ENCODE assay signal across 11 mouse cellular contexts in the genomic region with DNA sequence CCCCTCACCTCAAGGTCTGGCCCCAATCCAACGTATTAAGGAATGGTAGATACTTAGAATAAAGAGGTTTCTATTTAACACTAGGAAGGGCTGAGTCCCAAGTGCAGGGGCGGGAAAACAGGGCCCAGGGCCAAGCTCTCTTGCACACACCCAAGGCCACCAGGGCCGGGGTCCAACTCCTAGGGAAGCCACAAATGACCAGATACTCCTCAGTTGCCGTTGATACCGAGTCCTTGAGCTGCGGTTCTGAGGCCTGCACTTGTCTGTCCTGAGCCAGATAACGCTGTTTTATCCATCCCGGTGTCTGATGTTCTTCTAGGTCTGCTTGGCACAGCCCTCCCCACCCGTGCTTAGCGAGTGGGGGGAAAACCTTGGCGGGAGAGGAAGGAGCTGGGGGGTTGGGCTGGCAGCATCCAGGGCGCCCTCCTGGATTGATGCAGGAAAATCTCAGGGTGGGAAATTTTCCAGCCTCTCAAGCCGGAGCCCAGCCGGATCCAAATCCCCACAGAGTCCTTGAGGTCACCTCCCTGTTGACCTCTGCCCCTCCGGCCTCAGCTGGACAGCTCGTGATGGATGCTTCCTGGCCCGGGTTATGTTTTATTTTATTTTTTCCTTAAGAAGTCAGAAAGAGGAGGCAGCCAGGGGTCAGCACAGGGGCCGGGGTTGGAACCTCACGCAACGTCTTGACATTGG. TPM values are rescaled to one million over a fixed set of nuclear protein-coding genes. Genes with fewer than 3 reads are reported as not detected.
A peak's percentile ranks its signal among the peaks of the same experiment; 100 is the strongest.
DNase-seq lines count a peak whose midpoint lies in the region; ATAC-seq and TF ChIP-seq lines count a peak whose summit lies in the region.
"Had no signal": no experiment of that assay in that cellular context is flagged by ENCODE, and none has a peak within 500 bp of the region (broad histone marks: within the 10 kb centered on the region; RNA-seq: fewer than 3 reads in every experiment).

No protein-coding gene starts in this region.

- DNase-seq in heart, postnatal 4 days, result peak; percentile 45
- peak; percentile 92 for DNase-seq in adrenal gland, adult 2 months
- DNase-seq in kidney, adult 2 months, result peak; percentile 94
- peak; percentile 52 for DNase-seq in lung, postnatal 36 days
- DNase-seq in frontal cortex, postnatal 25 days (ENCODE audit: low spot score in 2 of 2), result no peak
- DNase-seq in spleen, postnatal 36 days (ENCODE audit: low spot score in 2 of 2), result no peak
- no peak for DNase-seq in T-cell, adult 2 months (ENCODE audit: low spot score)
- DNase-seq: right cerebral cortex, postnatal 25 days had no signal

- H3K9me3 ChIP-seq in heart, embryonic 11.5 days (replicated peaks; ENCODE audit: control insufficient read depth, low read length), result no peaks in the 10 kb centered on the region

- no peak for ATAC-seq in heart, embryonic 11.5 days (replicated peaks; ENCODE audit: insufficient number of reproducible peaks, low FRiP score, low TSS enrichment)
- ATAC-seq: hindbrain, postnatal 0 days had no signal

- H3K9ac ChIP-seq in heart, embryonic 11.5 days (ENCODE audit: low read depth, low read length), result no peak overlapping the region

- WGBS in heart, embryonic 11.5 days (ENCODE audit: insufficient replicate concordance), result 54% methylated on average over 20 of the region's 20 CpGs
- WGBS in kidney, adult 2 months, result 44% methylated on average over 20 of the region's 20 CpGs

- no peak for TF ChIP-seq POLR2A in kidney, adult 2 months (IDR thresholded peaks at IDR 0.05; ENCODE audit: low read depth, low read length)

- peaks cover 19% of the 10 kb centered on the region for H3K27me3 ChIP-seq in heart, embryonic 11.5 days (ENCODE audit: control insufficient read depth, insufficient read depth, low read length)
- no peaks in the 10 kb centered on the region for H3K27me3 ChIP-seq in kidney, adult 2 months (replicated peaks; ENCODE audit: control insufficient read depth, insufficient read depth, low read length)

- H3K4me2 ChIP-seq in heart, embryonic 11.5 days, result no peak overlapping the region

- H3K36me3 ChIP-seq in heart, embryonic 11.5 days (ENCODE audit: control insufficient read depth, insufficient read depth, low read length), result no peaks in the 10 kb centered on the region; the same call in 1 of the 2 replicates
- H3K36me3 ChIP-seq in kidney, adult 2 months (ENCODE audit: control insufficient read depth, insufficient read depth, low read length), result no peaks in the 10 kb centered on the region

- H3K4me3 ChIP-seq in heart, embryonic 11.5 days (ENCODE audit: low read depth, low read length), result no peak overlapping the region
- no peak overlapping the region for H3K4me3 ChIP-seq in kidney, adult 2 months (ENCODE audit: insufficient read depth, low read depth, low read length)

- no peak overlapping the region for H3K27ac ChIP-seq in heart, embryonic 11.5 days (ENCODE audit: low read depth, low read length)
- H3K27ac ChIP-seq in kidney, adult 2 months (ENCODE audit: insufficient read depth, low read depth, low read length), result peak overlapping the region; percentile 77
- H3K27ac ChIP-seq: hindbrain, postnatal 0 days had no signal

- no peak for TF ChIP-seq CTCF in kidney, adult 2 months (conservative IDR thresholded peaks at IDR 0.05; ENCODE audit: insufficient read depth, insufficient read length, low read depth, low read length)

- 0 out of 2 replicates have a peak, but pooled peaks cover 3% of the 10 kb centered on the region for H3K4me1 ChIP-seq in heart, embryonic 11.5 days (ENCODE audit: control insufficient read depth, insufficient read depth, low read length)
- 0 out of 2 replicates have a peak, but pooled peaks cover 6% of the 10 kb centered on the region for H3K4me1 ChIP-seq in kidney, adult 2 months (ENCODE audit: control insufficient read depth, insufficient read depth, low read length)

RNA-seq across cellular contexts. Expression of a gene that starts 12.5 kb away (rescaled TPM):
- 1 to 10 TPM; 2.0 to 2.5 TPM for total RNA-seq in heart, postnatal 4 days (2021)
- polyA plus RNA-seq in heart, embryonic 11.5 days (2014; fragmentation: Nextera tagmentation; extraction: Ambion mirVana), result 1.2 TPM in 2 replicates
- 10 to 100 TPM in 1 of 2 experiments, 1 to 10 TPM in 1; 9.8 to 13.2 TPM for total RNA-seq in adrenal gland, adult 2 months (2021)
- polyA plus RNA-seq in adrenal gland, adult 2 months (2012; rRNA removed), result 31.9 and 37.2 TPM in 2 replicates
- polyA plus RNA-seq in kidney, adult 2 months (2012; rRNA removed), result 8.6 and 10.3 TPM in 2 replicates

RNA-seq across cellular contexts. Expression of a gene that starts 12.5 kb away (rescaled TPM):
- total RNA-seq in heart, postnatal 4 days (2021), result 10 to 100 TPM; 45.8 to 46.8 TPM
- 77.0 and 79.0 TPM in 2 replicates for polyA plus RNA-seq in heart, embryonic 11.5 days (2014; fragmentation: Nextera tagmentation; extraction: Ambion mirVana)
- 10 to 100 TPM; 70.2 to 81.4 TPM for total RNA-seq in adrenal gland, adult 2 months (2021)
- polyA plus RNA-seq in adrenal gland, adult 2 months (2012; rRNA removed), result 253 and 254 TPM in 2 replicates
- 62.3 and 74.6 TPM in 2 replicates for polyA plus RNA-seq in kidney, adult 2 months (2012; rRNA removed)

RNA-seq across cellular contexts. Expression of a gene that starts 22.0 kb away (rescaled TPM):
- total RNA-seq in heart, postnatal 4 days (2021), result not detected
- 0.15 TPM in 1 of 2 replicates, not detected in the other for polyA plus RNA-seq in heart, embryonic 11.5 days (2014; fragmentation: Nextera tagmentation; extraction: Ambion mirVana)
- under 1 TPM in 1 of 2 experiments, not detected in 1; 0.14 TPM for total RNA-seq in adrenal gland, adult 2 months (2021)
- 0.38 and 0.64 TPM in 2 replicates for polyA plus RNA-seq in adrenal gland, adult 2 months (2012; rRNA removed)
- 0.11 and 0.16 TPM in 2 replicates for polyA plus RNA-seq in kidney, adult 2 months (2012; rRNA removed)
- polyA plus RNA-seq: embryonic facial prominence, embryonic 11.5 days had no signal

RNA-seq across cellular contexts. Expression of a gene that starts 32.5 kb away (rescaled TPM):
- total RNA-seq in heart, postnatal 4 days (2021), result 1 to 10 TPM in 1 of 2 experiments, under 1 TPM in 1; 0.93 to 1.1 TPM
- polyA plus RNA-seq in heart, embryonic 11.5 days (2014; fragmentation: Nextera tagmentation; extraction: Ambion mirVana), result 2.2 and 2.7 TPM in 2 replicates
- 10 to 100 TPM; 31.9 to 58.8 TPM for total RNA-seq in adrenal gland, adult 2 months (2021)
- polyA plus RNA-seq in adrenal gland, adult 2 months (2012; rRNA removed), result 55.3 and 57.9 TPM in 2 replicates
- 41.6 and 46.6 TPM in 2 replicates for polyA plus RNA-seq in kidney, adult 2 months (2012; rRNA removed)

RNA-seq across cellular contexts. Expression of a gene that starts 37.0 kb away (rescaled TPM):
- 10 to 100 TPM; 28.8 to 30.3 TPM for total RNA-seq in heart, postnatal 4 days (2021)
- polyA plus RNA-seq in heart, embryonic 11.5 days (2014; fragmentation: Nextera tagmentation; extraction: Ambion mirVana), result 8.0 and 9.7 TPM in 2 replicates
- total RNA-seq in adrenal gland, adult 2 months (2021), result 10 to 100 TPM; 40.5 to 56.8 TPM
- polyA plus RNA-seq in adrenal gland, adult 2 months (2012; rRNA removed), result 71.6 and 79.0 TPM in 2 replicates
- polyA plus RNA-seq in kidney, adult 2 months (2012; rRNA removed), result 16.1 and 18.2 TPM in 2 replicates

Comparison
In these comparisons a context has a peak if more than half of its experiments do, and no peak if none do; other contexts are left out.
1. DNase-seq: peak in heart, postnatal 4 days (single experiment), adrenal gland, adult 2 months (single experiment), kidney, adult 2 months (single experiment) and lung, postnatal 36 days (single experiment); none in frontal cortex, postnatal 25 days (0 of 2), spleen, postnatal 36 days (0 of 2) and T-cell, adult 2 months (single experiment).